Mouse (Mus musculus): Measurements from ENCODE around the gene Itgb6. TPM values are rescaled to one million over a fixed set of nuclear protein-coding genes. Genes with fewer than 3 reads are reported as not detected.

Itgb6 gene
- total and polyA plus RNA-seq, 3 experiments = not detected

DNA sequence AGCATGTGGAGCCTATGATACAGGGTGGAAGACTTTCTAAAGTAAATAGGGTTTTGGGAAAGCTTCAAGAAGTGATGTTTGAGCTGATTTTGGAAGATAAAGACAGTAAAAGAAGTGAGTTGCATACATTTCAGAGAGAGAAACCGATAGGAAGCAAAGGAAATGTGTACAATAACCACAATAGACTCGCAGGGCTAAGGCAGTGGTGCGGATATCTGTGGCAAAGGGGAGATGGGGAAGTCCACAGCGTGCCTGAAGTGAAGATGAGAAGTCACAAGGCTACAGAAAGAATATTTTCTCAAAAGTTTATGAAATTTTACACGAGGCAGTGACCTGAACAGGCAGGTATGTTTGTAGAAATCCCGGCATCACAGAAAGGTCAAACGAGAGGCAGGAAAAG lies 100.3 kb downstream of the Itgb6 start:
- no peaks in the 10 kb centered on the region for H3K9me3 ChIP-seq (replicated peaks; ENCODE audit: low read length)
- dilution Hi-C loops (cut with MboI; ENCODE audit: extremely low pct_ligation_motif_present, extremely low pct_unique_long_range_greater_than_20kb, low sequenced_read_pairs) = no loop called here
- H3K9ac ChIP-seq (ENCODE audit: insufficient read depth, low read depth) = no peak overlapping the region
- DNase-seq (ENCODE audit: extremely low read depth) = peak; percentile 6
- no peak overlapping the region for H3K4me2 ChIP-seq (ENCODE audit: insufficient read depth, low read depth, poor library complexity, severe bottlenecking)
- TF ChIP-seq CHD1 (IDR thresholded peaks at IDR 0.05; ENCODE audit: low read depth, low read length) = no peak
- no peak for TF ChIP-seq RAD21 (IDR thresholded peaks at IDR 0.05; ENCODE audit: low read depth, low read length)
- no peak for TF ChIP-seq CHD2 (IDR thresholded peaks at IDR 0.05; ENCODE audit: low read length)
- no peak for TF ChIP-seq PAX5 (IDR thresholded peaks at IDR 0.05; ENCODE audit: low read length)
- no peak for TF ChIP-seq RCOR1 (conservative IDR thresholded peaks at IDR 0.05; ENCODE audit: low read depth, low read length)
- TF ChIP-seq ELF1 (IDR thresholded peaks at IDR 0.05; ENCODE audit: low read depth, low read length) = no peak
- TF ChIP-seq ZKSCAN1 (IDR thresholded peaks at IDR 0.05; ENCODE audit: borderline replicate concordance, low read depth, low read length) = no peak
- TF ChIP-seq POLR2AphosphoS2 (IDR thresholded peaks at IDR 0.05; ENCODE audit: low read depth, low read length) = no peak
- TF ChIP-seq JUN (IDR thresholded peaks at IDR 0.05; ENCODE audit: insufficient read depth, low read depth, low read length) = no peak
- TF ChIP-seq MAFK (IDR thresholded peaks at IDR 0.05; ENCODE audit: insufficient replicate concordance, low read length) = no peak
- no peak for TF ChIP-seq NELFE (IDR thresholded peaks at IDR 0.05; ENCODE audit: low read depth, low read length)
- no peak for TF ChIP-seq UBTF (IDR thresholded peaks at IDR 0.05; ENCODE audit: low read depth, low read length)
- TF ChIP-seq HCFC1 (IDR thresholded peaks at IDR 0.05; ENCODE audit: low read depth, low read length) = no peak
- TF ChIP-seq MEF2A (IDR thresholded peaks at IDR 0.05; ENCODE audit: borderline replicate concordance, low read depth, low read length) = no peak
- no peak for TF ChIP-seq KAT2A (IDR thresholded peaks at IDR 0.05; ENCODE audit: insufficient replicate concordance, low read length)
- no peak for TF ChIP-seq SMC3 (IDR thresholded peaks at IDR 0.05; ENCODE audit: low read depth, low read length)
- TF ChIP-seq MAX (IDR thresholded peaks at IDR 0.05; ENCODE audit: low read length) = no peak
- H3K4me3 ChIP-seq (replicated peaks in 1 of 3; ENCODE audit: low read depth in 2 of 3, low read length in 2 of 3, poor library complexity in 1 of 3) = no peak overlapping the region
- H3K27ac ChIP-seq (ENCODE audit: insufficient read depth, low read depth) = no peak overlapping the region
- H3K4me1 ChIP-seq (ENCODE audit: control insufficient read depth in 1 of 2, insufficient read depth in 2 of 2) = peaks cover 0 to 8% of the 10 kb centered on the region in 2 experiments; a peak in 2 of 4 replicates
- H3K27me3 ChIP-seq (replicated peaks) = no peaks in the 10 kb centered on the region
- in situ Hi-C loops (cut with MboI; ENCODE audit: low pct_ligation_motif_present, low pct_unique_long_range_greater_than_20kb, low sequenced_read_pairs) = no loop called here
- H3K79me2 ChIP-seq (replicated peaks; ENCODE audit: control insufficient read depth, extremely low read depth, insufficient read depth, poor library complexity, severe bottlenecking) = no peaks in the 10 kb centered on the region
- no peaks in the 10 kb centered on the region for H3K36me3 ChIP-seq (replicated peaks in 1 of 2; ENCODE audit: control insufficient read depth in 1 of 2, insufficient read depth in 1 of 2, low read length in 1 of 2)

DNA sequence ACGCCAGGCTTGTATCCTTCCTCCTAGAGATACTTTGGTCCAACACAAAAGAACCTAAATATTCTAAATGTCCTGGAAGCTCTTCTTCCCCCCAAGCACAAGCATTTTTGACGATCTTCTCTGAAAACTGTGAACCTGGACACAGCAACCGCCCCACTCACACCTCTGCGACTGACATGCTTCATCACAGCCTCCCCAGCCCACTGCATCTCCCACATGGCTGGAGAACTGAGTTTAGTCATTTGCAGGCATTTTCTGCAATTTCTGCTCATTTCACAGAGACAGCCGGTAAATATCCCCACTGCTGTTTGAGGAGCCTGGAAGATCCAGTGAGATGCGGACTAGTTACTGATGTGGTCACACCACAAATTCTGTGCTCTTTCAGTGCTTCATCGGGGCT lies 107.7 kb downstream of the Itgb6 start:
- in situ Hi-C loops (cut with MboI; ENCODE audit: low pct_ligation_motif_present, low pct_unique_long_range_greater_than_20kb, low sequenced_read_pairs) = no loop called here
- Histone ChIP-seq H3K9ac (ENCODE audit: insufficient read depth, low read depth) (no peak overlapping the region), H3K9me3 (replicated peaks; ENCODE audit: low read length) (no peaks in the 10 kb centered on the region), H3K4me1 (ENCODE audit: control insufficient read depth in 1 of 2, insufficient read depth in 2 of 2) (no peaks in the 10 kb centered on the region), H3K4me2 (ENCODE audit: insufficient read depth, low read depth, poor library complexity, severe bottlenecking) (no peak overlapping the region), H3K79me2 (replicated peaks; ENCODE audit: control insufficient read depth, extremely low read depth, insufficient read depth, poor library complexity, severe bottlenecking) (no peaks in the 10 kb centered on the region), H3K36me3 (replicated peaks in 1 of 2; ENCODE audit: control insufficient read depth in 1 of 2, insufficient read depth in 1 of 2, low read length in 1 of 2) (no peaks in the 10 kb centered on the region), H3K4me3 (replicated peaks in 1 of 3; ENCODE audit: low read depth in 2 of 3, low read length in 2 of 3, poor library complexity in 1 of 3) (no peak overlapping the region), H3K27ac (ENCODE audit: insufficient read depth, low read depth) (no peak overlapping the region), H3K27me3 (replicated peaks) (no peaks in the 10 kb centered on the region)
- TF ChIP-seq ZC3H11A (IDR thresholded peaks at IDR 0.05; ENCODE audit: low read depth, low read length) (no peak), RAD21 (IDR thresholded peaks at IDR 0.05; ENCODE audit: low read depth, low read length) (no peak), GABPA (IDR thresholded peaks at IDR 0.05; ENCODE audit: insufficient replicate concordance, low read depth, low read length) (no peak), JUN (IDR thresholded peaks at IDR 0.05; ENCODE audit: insufficient read depth, low read depth, low read length) (no peak)
- dilution Hi-C loops (cut with MboI; ENCODE audit: extremely low pct_ligation_motif_present, extremely low pct_unique_long_range_greater_than_20kb, low sequenced_read_pairs) = no loop called here
- DNase-seq (ENCODE audit: extremely low read depth) = no peak

Data from CH12.LX (cell line).